Mouse (Mus musculus) limb, embryonic 10.5 days (tissue): ENCODE data around the gene Vmn1r95. TPM values are rescaled to one million over a fixed set of nuclear protein-coding genes. Genes with fewer than 3 reads are reported as not detected.
"Not testable (repeated sequence)": the region's sequence is repeated elsewhere in the genome, so short reads cannot be mapped to it uniquely, and the experiment has no call there.

Experiments
- DNase-seq: peaks from one replicate; pipeline ENCODE4 v3.0.0-alpha.2; 2017; ENCODE audit warnings: low spot score
- H3K27ac ChIP-seq: fragments of 300-500 bp; sonication (generic); 2 replicates; pipeline ENCODE4 v1.5.1; 2016; ENCODE audit warnings: mild to moderate bottlenecking
- H3K27me3 ChIP-seq: fragments of 300-500 bp; sonication (generic); 2 replicates; pipeline ENCODE4 v1.6.1; 2016; ENCODE audit warnings: low read depth, mild to moderate bottlenecking; ENCODE audit not compliant: poor library complexity, severe bottlenecking
- H3K36me3 ChIP-seq: fragments of 300-500 bp; sonication (generic); 2 replicates; pipeline ENCODE4 v1.6.1; 2016; ENCODE audit warnings: mild to moderate bottlenecking, moderate library complexity
- H3K4me1 ChIP-seq: fragments of 300-500 bp; sonication (generic); 2 replicates; pipeline ENCODE4 v1.6.1; 2016
- H3K4me3 ChIP-seq: fragments of 300-500 bp; sonication (generic); 2 replicates; pipeline ENCODE4 v1.5.1; 2016; ENCODE audit warnings: mild to moderate bottlenecking, moderate library complexity
- H3K9me3 ChIP-seq: fragments of 300-500 bp; sonication (generic); replicated peaks from 2 replicates; pipeline ENCODE4 v1.6.1; 2016; ENCODE audit warnings: mild to moderate bottlenecking
- WGBS: fragments of 180-500 bp; shearing (Covaris S2); methylation state at CpG from one replicate; pipeline ENCODE4 v1.1.7; 2016; 5-methylcytosine and 5-hydroxymethylcytosine counted together
- polyA plus RNA-seq: library from polyadenylated mRNA; unstranded; fragments of >200 nt; fragmentation: Nextera tagmentation; extraction: Ambion mirVana; gene quantifications from 2 replicates; pipeline ENCODE4 v1.2.1, GENCODE M21; 2016

Gene Vmn1r95
- not detected in 2 replicates for polyA plus RNA-seq

DNA sequence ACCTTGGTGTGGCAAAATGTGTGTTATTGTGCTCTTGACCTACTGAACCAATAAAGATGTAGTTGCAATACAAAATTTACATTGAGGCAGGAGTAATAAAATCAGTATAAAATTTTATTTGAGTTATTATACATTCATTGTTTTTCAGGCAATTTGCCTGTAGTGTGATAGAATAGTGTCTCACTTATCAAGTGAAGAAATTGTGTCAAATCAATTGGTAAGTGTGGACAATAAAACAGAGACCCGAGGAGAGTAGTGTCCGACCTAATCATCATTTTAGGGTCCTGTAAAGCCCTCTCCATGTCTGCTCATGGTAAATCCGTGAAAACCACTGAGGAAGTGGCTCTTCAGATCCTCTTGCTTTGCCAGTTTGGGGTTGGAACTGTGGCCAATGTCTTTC is at the start of gene Vmn1r95:
Vmn1r95 (plus strand) TSS at position 301 of the 400 bp plus-strand sequence.
- not testable (repeated sequence) for H3K36me3 ChIP-seq, H3K4me3 ChIP-seq, DNase-seq, H3K27ac ChIP-seq, H3K9me3 ChIP-seq, H3K27me3 ChIP-seq, H3K4me1 ChIP-seq
- WGBS, result no CpG with 5 or more reads among the region's 3 CpGs

GRCm38 (mm10) chr7:20168277-20168676 is 25.2 kb upstream of the Vmn1r95 start, which contains the start of gene Vmn1r94:
Gene Vmn1r94 (minus strand): TSS chr7:20168377.
- not testable (repeated sequence) for H3K4me1 ChIP-seq, H3K9me3 ChIP-seq, H3K36me3 ChIP-seq, H3K27me3 ChIP-seq, DNase-seq, H3K27ac ChIP-seq, H3K4me3 ChIP-seq
- WGBS, result no CpG with 5 or more reads among the region's 3 CpGs

- DNase-seq, H3K36me3 ChIP-seq, H3K4me3 ChIP-seq, H3K27ac ChIP-seq, H3K4me1 ChIP-seq, H3K9me3 ChIP-seq, H3K27me3 ChIP-seq: not testable (repeated sequence)
- WGBS, result no CpG with 5 or more reads among the region's 2 CpGs
Observed at GRCm38 (mm10) chr7:20205507-20205906, 12.0 kb downstream of the Vmn1r95 start, which contains the start of gene Gm6164. Gene Gm6164 (minus strand): TSS chr7:20205607.

DNA sequence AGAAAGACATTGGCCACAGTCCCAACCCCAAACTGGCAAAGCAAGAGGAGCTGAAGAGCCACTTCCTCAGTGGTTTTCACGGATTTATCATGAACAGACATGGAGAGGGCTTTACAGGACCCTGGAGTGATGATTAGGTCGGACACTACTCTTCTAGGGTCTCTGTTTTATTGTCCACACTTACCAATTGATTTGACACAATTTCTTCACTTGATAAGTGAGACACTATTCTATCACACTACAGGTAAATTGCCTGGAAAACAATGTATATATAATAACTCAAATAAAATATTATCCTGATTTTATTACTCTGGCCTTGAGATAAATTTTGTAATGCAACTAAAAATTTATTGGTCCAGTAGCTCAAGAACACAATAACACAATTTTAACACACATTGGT is 40.2 kb downstream of the Vmn1r95 start, which contains the start of gene Gm4498:
Gm4498 (minus strand) TSS at position 101 of the 400 bp plus-strand sequence.
- DNase-seq, H3K27me3 ChIP-seq, H3K36me3 ChIP-seq, H3K27ac ChIP-seq, H3K4me1 ChIP-seq, H3K9me3 ChIP-seq, H3K4me3 ChIP-seq: not testable (repeated sequence)
- no CpG with 5 or more reads among the region's 2 CpGs for WGBS

Other genes starting within 250 kb of the Vmn1r95 start
- gene Igsf23, start 243.0 kb upstream of the Vmn1r95 start, polyA plus RNA-seq, result 0.21 and 0.24 TPM in 2 replicates
- gene Ceacam20, start 228.3 kb upstream of the Vmn1r95 start, polyA plus RNA-seq, result not detected in 2 replicates
- not detected in 2 replicates for gene Nlrp9b, start 202.2 kb upstream of the Vmn1r95 start, polyA plus RNA-seq
- not detected in 2 replicates for gene Vmn1r91, start 94.0 kb upstream of the Vmn1r95 start, polyA plus RNA-seq
- not detected in 2 replicates for gene Gm16442, start 71.1 kb upstream of the Vmn1r95 start, polyA plus RNA-seq
- not detected in 2 replicates for gene Vmn1r93, start 54.6 kb upstream of the Vmn1r95 start, polyA plus RNA-seq
- not detected in 2 replicates for gene Vmn1r94, start 25.3 kb upstream of the Vmn1r95 start, polyA plus RNA-seq
- not detected in 2 replicates for gene Gm6164, start 11.9 kb downstream of the Vmn1r95 start, polyA plus RNA-seq
- not detected in 2 replicates for gene Gm4498, start 40.1 kb downstream of the Vmn1r95 start, polyA plus RNA-seq
- not detected in 2 replicates for gene Gm5890, start 69.1 kb downstream of the Vmn1r95 start, polyA plus RNA-seq
- not detected in 2 replicates for gene Gm4133, start 140.4 kb downstream of the Vmn1r95 start, polyA plus RNA-seq
- not detected in 2 replicates for gene Gm5728, start 181.7 kb downstream of the Vmn1r95 start, polyA plus RNA-seq
- gene Vmn1r100, start 224.2 kb downstream of the Vmn1r95 start, polyA plus RNA-seq, result not detected in 2 replicates
- not detected in 2 replicates for gene Vmn1r101, start 248.9 kb downstream of the Vmn1r95 start, polyA plus RNA-seq